Mouse (Mus musculus) heart, adult 8-10 months (tissue): ENCODE measurements at regions not wholly inside any gene's neighbourhood (a gene's known extent, or its start where the extent isn't known, plus 50 kb on each side); places are given as distances from the start of the nearest gene placed in this dataset.

Experiments used
- DNase-seq: peaks from one replicate; pipeline ENCODE4 v3.0.0; 2022; ENCODE audit warnings: low spot score

DNA sequence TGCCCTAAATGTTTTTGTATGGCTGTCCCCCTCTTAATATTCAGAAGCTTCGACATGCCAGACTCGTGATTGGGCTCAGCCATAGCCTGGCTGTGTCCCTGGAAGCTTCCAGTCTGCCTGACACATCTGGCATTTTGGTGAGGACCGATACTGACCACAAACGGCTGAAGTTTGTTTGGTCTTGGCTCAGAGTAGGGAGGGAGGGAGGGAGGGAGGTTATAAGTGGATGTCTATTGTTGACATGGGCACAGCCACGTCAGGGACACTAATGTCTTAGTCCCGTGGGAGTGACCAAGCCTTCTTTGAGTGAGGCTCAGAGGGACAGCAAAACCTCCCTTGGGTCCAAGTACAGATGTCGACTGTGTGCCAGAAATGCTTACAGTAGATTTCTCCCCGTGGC is 151.7 kb downstream of the Chst1 start:
- DNase-seq = no peak

GRCm38 (mm10) chr2:92752156-92752555 is 152.6 kb downstream of the Chst1 start:
- no peak for DNase-seq

DNA sequence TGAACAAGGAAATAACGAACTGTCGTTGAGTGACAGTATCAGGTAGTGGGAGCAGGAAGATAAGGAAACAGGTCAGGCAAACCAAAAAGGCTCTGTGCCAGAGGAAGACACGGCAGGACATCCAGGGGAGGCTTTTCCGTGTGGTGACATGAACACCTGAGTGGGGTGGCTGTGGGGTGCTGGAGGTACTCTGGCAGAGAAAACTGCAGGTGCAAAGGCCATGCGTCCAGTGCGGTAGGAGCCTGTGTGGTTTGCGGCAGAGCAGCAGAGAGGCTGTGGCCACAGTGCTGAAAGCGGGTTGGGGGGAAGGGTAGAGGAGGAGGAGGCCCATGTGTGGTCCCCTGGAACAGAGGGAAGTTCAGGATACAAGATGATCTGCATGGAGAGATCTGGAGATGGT is 153.3 kb downstream of the Chst1 start:
- no peak for DNase-seq

DNA sequence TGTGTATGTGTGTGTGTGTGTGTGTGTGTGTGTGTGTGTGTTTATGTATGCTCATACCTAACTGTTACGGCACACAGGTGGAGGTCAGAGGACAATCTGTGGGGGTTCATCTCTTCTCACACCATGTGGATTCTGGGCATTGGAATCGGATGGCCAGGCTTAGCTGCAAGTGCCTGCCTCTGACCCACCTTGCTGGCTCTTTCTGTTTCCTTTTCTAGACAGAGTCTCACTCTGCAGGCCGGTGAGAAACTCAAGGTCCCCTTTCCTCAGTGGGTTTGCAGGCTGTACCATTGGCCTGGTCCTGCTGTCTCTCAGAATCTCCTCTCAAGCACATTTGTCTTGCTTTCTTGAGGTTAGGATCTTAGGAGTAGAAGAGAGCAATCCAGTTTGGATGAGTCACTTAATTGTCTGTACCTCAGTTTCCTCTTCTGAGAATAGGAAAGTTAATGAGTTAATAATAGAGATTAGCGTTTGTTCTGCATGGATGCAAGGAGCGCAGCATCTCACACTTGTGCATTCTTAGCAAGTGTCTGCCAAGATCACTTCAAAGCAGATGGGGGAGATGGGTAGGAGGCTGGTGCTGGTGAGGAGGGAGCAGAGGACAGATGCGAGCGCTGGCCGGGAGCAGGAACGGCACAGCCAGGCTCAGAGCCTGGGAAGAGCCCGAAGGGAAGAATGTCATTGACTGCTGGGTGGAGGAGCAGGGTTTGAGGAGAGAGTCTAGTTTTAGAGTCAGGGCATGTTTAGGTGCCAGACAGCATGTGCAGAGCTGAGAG is 155.2 kb downstream of the Chst1 start:
- no peak for DNase-seq

GRCm38 (mm10) chr2:92756491-92756890 is 157.0 kb downstream of the Chst1 start:
- no peak for DNase-seq

DNA sequence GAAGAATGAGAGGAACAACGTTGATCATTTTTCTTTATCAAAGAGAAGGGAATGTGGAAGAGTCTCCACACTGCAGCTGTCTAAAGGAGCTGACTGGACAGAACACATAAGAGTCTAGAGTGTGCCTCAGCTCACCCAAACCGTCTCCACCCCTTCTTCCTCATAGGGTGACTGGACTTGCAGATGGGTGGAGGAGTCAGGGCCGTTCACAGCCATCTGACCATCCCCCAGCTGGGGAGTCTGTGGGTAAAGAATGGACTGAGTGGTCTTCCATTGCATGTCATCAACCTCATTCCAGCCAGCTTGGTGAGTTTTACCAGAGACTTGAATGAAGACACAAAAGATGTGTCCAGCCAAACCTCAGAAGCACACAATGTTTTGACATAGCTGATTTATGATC is 156.1 kb upstream of the Syt13 start:
- DNase-seq = no peak

DNA sequence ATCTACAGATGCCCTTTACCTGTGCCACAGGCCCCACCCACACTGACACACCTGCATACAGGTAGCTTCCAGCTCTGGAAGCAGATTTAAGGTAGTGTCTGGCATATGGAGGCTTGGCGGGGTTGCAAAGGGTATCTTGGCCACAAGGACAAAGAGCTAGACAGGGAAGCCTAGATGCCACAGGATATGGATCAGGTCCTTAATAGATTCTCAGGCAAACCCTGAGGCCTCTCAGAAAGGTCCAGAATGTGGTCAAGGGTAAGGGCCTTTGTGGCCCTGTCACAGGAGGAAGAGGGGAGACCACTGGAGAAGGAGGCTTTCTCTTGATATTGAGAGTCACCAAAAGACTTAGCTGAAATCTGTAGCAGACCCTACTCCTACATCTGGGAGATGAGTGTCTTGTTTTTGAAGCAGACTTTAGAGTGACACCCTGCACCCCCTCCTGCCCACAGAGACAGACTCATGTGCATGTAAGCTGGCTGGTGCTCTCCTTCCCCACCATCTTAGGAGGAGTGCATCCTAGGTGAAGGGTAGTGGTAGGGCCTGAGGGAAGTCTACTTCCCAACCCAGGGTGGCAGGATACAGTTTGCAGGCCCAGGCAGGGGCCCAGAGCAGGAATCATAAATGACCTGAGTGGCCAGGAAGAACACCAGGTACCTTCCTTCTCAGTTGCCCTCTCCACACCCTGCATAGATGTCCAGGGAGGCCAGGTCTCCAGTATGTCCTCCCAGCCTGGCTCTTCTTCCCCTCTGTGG is 150.8 kb upstream of the Syt13 start:
- no peak for DNase-seq

DNA sequence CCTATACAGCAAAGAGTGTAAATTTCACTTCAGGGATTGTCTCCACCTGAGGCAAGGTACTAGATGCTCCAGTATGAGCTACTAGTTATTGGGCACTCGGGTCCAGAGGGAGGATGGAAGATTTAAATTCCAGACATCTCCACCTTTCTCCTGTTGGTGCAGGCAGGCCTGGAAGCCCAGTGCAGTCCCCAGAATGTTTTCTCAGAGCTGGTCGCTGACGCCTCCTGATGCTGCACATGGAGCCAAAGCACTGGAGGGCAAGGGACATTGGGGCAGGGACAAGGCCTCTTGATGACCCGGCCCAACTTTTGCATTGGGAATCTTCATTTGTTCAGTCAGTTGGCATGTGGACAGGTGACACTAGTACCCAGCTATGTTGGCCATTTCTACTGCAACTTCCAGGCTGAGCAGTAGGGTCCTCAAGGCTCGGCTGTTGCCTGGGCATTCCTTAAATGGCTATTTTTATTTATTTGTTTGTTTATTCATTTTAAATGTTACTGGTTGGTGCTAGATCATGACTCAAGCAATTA is 147.4 kb upstream of the Syt13 start:
- DNase-seq = no peak

DNA sequence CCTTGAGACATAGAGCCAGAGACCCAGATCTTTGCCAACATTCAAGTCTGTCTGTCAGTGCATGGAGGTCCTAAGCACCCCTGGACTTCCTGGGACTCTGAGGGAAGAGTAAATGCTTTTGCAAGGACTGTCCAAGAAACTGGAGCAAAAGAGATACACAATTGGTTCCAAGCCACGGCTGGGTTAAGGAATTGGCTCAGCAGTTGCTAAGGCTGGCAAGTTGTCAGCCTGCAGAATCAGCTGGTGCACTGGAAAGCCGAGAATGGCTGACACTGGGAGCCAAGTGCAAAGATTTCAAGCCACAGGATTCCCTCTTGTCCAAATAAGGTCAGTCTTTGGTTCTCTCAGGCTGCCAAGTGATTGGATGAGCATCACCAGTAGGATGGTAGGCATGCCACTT is 146.8 kb upstream of the Syt13 start:
- DNase-seq = peak; percentile 21

- no peak for DNase-seq
Observed at GRCm38 (mm10) chr2:92769061-92769460, 145.8 kb upstream of the Syt13 start.

GRCm38 (mm10) chr2:92770098-92770497 is 144.8 kb upstream of the Syt13 start:
- no peak for DNase-seq

DNA sequence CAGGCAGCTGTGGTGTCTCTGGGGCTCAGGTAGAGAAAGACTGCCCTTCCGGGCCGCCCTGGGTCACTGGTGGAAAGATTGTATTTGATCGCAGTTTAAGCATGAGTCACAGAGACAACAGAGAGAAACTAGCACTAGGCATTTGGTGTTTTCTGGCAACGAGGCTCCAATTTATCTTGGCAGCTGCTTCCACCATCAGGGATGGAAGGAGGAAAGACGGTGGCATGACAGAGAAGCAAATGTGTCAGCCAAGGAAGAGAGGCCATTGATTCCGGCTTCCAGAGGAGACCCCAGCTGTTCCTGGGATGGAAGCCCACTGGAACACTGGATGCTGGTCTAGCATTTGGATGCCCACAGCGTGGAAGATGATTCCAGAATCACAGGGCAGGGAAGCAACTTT is 142.3 kb upstream of the Syt13 start:
- DNase-seq = no peak

GRCm38 (mm10) chr2:92776497-92776896 is 138.4 kb upstream of the Syt13 start:
- no peak for DNase-seq

GRCm38 (mm10) chr2:92779101-92779500 is 135.8 kb upstream of the Syt13 start:
- no peak for DNase-seq

DNA sequence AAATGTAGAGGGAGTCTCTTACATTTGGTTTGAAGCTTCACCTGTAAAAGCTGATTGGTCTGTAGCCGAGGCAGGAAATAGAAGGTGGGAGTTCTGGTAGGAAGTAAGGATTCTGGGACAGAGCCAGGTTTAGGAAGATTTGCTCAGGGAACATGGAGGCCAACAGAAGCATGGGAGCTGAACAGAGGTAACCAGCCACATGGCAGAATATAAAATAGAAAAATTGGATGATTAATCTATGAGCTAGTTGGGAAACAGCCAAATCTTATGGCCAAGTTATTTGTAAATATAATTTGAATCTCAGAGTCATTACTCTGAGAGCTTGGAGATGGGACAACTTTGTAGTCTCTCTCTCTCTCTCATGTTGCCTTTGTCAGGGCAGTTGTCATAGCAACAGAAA is 134.9 kb upstream of the Syt13 start:
- no peak for DNase-seq

DNA sequence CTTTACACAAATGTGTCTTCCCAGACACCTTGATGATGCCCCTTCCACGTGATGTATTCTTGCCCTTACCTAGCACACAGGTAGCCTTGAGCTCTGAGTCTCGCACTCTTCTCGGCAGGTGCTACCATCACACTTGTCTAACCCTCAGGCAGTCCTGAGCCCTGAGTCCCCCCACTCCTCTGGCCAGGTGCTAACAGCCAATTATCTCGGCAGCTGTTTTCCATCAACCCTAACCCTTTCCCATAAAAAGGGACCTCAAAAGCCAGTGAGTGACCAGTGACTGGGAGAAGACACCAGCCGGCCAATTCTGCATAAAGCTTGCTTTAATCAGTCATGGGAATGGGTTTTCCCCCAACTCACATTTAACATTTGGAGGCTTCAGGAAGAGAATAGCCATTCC is 133.4 kb upstream of the Syt13 start:
- DNase-seq = no peak

DNA sequence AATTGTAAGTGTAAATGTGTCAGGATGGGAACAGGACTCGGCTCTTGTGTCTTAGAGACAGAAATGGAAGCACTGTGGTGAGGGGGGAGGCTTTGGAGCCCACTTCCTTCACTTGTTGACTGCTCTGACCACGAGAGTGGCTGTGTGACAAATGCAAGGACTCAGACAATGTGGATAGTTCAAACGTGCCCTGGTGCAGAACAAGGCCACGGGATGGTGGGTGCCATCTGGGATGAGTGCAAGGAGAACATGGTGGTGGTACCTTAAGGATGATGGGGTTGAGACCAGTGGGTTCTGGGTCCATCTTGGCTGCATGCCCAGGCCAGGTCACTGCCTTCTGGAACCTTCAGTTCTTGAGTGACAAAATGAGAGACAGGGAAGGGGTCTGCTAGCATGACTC is 132.3 kb upstream of the Syt13 start:
- no peak for DNase-seq

DNA sequence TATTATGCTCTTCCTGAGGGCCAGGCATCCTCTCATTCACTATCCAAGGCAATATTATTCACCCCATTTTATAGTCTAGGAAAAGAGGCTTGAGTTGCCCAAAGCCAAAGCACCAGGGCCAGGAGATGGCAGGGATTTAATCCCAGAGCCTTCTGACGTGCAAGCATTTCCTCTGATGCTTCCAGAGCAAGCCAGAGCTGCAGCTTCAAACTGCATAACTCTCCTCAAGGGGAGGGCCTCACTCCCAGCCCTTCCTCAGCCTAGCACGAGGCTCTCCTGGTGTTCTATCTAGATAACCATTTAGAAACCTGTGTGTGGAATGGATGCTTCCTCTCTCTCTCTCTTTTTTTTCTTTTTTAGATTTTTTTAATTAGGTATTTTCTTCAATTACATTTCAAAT is 130.0 kb upstream of the Syt13 start:
- DNase-seq = no peak

DNA sequence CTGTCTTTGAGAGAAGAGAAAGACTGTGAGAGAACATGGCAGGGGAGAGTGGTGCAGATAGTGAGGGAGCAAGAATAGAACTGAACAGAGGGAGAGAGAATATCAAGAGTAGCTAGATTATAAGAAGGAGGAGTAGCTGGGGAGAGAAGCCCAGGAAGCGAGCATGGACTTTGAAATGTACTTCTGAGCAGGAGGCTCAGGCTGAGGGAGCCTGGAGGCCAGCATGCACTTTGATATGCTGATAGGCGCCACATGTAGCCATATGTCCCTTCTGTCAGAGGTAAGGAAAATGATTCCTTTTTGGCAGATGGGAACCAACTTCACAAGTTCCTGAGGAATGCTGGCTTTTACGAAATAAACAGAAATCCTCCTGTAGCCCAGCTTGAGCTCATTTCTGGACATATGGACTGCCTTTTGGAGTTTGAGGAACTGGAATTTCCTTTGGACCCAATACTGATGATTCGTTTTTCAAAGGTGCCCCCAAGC is 126.9 kb upstream of the Syt13 start:
- DNase-seq = no peak

- no peak for DNase-seq
Observed at GRCm38 (mm10) chr2:92788875-92789274, 126.0 kb upstream of the Syt13 start.

DNA sequence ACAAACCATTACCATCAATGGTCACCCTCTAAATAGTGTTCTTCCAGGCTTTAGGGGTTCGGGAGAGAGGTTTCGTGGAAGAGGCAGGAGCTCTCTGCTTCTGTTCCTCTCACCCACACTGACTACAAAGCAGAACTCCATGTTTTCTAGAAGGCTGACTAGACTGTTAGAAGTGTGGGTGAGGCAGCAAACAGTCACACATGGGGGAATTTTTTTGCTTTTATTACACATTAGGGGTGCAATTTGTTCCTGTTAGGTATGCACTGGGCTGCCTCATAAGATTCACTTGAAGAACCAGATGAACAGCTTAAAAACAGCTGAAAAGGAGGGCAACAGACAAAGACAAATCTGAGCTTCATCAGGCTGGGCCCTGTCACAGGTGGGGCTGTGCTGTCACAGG is 124.5 kb upstream of the Syt13 start:
- no peak for DNase-seq

DNA sequence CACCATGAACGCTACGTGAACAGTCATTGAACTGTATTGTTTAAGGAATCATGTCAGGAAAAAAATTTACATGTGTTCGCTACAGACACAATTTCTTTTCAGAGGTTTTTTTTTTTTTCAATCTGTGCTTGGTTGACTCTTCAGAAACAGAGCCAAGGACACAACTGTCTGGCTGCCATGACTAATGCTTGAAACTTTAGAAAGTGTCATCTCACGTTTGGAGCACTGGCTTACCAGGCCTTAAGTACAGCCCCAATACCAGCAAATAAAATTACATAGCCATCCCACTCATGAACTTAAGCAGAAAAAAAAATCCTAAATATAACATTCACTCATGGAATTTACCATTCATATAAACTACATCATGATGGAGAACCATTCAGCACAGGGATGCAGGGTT is 115.1 kb upstream of the Syt13 start:
- DNase-seq = no peak

DNA sequence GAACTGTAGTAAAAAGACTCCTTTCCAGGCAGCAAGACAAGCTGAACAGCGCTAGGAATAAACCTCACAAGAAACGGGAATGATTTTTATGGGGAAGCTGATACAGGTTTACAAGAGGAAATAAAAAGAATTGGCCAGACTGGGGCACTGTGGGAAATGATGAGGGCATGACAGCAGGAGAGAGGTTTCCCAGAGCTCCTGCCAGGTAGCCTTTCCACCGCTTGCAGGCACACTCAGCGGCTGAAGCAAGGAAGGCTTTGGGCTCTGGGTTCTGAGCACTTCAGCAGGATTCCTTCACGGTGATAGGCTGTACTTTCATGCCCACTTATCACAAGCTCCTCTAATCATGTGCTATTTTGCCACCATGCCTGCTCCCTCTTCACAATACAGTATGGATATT is 114.2 kb upstream of the Syt13 start:
- DNase-seq = no peak
